Mouse (Mus musculus) cerebellum, adult 8-10 months (tissue): ENCODE measurements around the gene Knl1.
A peak's percentile ranks its signal among the peaks of the same experiment; 100 is the strongest.

ENCODE experiments used
- DNase-seq: peaks from one replicate; pipeline ENCODE4 v3.0.0; 2022

Gene Knl1

DNA sequence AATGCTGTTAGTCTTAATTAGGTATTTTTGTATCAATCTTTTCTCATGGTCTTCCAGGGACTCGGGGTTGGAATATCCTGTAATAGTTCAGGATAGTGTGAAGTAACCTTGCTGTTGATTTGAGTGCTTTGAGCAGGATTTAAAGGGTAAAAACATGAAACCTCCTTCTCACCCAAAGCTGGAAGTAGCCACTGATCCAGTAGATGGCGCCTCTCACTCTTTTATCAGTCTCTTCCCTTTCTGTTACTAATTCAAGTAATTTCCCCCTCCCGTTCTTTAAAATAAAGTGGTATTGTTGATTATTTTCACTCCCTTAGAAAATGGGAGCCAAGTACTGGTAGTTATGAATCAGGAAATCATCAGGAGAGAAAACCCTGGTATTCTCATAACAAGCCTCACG is 6.0 kb upstream of the Knl1 start:
- DNase-seq, result no peak

DNA sequence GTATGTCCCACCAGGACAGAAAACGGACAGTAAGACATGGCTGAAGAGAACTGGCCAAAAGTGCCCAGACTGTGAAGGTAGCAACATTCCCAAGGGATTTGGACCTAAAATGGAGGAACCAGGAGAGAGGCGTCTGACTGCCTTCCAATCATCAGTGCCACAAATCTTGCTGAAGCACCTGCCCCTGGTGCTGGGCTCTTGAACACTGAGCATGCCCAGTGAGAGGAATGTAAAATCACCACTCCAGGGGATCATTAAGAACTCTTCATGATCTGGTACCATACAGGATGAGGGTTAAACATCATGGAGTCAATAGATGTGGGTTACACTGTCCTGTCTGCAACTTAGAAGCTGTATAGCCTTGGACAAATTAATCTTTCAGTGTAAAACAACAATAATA is 1.8 kb upstream of the Knl1 start:
- no peak for DNase-seq

DNA sequence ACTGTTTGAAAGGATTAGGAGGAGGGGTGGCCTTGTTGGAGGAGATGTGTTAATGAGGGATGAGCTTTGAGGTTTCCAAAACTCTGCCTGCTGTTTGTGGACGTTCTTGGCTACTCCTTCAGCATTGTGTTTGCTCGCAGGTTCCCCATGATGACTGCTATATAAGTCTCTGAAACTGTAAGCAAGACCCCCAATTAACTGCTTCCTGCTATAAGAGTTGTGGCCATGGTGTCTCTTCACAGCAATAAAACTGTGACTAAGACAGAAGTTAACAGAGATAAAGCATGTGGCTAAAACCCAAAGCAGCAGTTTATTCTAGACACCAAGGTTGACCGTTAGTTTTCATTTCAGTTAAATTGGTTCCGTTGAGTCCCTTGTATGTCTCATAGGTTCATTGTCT is 930 bp downstream of the Knl1 start:
- no peak for DNase-seq

DNA sequence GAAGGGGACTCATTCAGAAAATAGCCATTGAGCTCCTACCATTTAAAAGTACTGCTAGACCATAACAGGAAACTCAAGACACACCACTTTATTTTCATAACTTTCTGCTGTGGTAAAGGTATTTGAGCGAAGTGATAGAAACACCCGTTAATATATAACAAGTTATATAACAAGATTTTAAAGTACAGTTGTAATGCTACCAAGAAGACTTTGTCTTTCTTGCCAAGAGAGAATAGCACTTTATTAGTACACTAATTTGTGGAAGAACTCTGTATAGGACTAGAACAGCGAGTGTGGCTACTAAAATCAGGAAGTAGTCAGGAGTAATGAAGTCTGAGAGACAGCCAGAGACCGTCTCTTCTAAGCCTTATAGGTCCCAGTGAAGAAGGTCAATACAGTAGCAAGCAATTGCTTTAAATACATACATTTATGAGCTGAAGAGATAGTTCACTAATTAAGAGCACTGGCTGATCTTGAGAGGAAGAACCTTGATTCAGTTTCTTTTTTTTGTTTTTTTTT is 3.3 kb downstream of the Knl1 start:
- DNase-seq, result no peak

DNA sequence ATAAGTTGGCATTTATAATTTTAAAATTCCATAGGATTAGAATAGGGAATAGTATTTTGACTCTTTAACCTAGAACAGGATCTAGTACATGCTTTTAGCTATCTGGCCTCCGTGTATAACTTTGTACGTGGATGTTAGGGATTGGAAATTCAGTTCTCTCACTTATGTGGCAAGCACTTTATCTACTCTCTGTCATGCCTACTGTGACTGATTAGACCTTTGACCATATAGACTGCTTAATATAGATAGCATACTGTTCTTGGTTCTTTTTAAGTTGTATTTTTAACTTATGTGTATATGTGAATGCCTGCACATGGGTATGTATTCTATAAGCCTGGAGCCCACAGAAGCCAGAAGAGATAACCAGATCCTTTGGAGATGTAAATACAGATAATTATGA is 13.2 kb downstream of the Knl1 start:
- DNase-seq, result no peak

DNA sequence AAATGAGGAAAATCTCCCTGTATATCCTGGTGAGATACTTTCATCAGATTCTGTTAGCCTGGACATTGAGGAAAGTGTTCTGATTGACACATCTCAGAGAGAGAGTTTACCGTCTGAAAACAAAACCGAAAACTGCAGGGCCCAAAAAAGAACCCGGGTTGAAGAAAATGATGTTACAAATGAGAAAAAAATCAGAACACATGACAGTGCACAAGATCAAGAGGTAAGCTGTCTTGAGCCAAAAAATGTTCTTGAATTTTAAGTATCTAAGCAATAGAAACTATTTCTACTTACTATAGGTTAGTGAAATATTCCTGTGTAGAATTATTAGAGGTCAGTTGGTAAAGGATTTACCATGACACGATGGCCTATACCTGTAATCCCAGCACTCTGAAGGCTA is 25.5 kb downstream of the Knl1 start:
- no peak for DNase-seq

DNA sequence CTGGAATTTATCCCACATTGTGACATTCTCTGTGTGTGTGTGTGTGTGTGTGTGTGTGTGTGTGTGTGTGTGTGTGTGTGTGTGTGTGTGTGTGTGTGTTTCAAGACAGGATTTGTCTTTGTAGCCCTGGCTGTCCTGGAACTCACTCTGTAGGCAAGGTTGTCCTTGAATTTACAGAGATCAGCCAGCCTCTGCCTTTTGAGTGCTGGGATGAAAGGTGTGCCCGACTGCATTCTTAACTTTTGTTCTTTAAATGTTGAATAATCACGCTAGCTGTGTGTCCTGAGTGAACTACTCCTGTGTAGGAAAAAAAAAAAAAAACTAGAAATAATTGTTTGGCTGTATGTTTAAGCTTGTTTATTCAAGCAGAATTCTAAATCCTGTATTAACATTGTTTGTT is 39.2 kb downstream of the Knl1 start:
- DNase-seq, result no peak

DNA sequence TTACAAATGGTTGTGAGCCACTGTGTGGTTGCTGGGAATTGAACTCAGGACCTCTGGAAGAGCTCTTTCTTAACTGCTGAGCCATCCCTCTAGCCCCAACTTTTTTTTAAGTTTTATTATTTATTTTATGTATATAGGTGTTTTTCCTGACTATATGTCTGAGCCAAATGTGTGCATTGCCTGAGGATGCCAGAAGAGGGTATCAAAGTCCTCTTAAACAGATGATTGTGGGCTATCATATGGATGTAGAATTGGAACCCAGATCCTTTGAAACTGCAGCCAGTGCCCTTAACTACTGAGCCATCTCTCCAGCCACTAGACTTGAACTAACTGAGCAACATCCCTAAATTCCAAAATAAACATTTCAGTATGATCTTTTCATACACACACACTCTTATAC is 54.6 kb downstream of the Knl1 start:
- DNase-seq, result no peak

DNA sequence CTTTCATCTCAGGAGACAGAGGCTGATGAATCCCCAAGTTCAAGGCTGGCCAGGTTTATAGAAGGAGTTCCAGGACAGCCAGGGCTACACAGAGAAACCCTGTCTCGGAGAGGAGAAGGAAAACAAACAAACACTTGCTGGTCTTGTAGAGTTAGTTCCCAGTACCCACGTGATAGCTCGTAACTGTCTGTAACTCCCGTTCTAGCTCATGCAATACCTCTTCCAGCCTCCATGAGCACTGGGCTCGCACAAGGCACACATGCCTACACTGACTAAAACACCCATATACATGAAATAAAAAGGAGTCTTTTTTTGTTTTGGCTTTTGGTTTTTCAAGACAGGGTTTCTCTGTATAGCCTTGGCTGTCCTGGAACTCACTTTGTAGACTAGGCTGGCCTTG is 59.7 kb downstream of the Knl1 start:
- no peak for DNase-seq

DNA sequence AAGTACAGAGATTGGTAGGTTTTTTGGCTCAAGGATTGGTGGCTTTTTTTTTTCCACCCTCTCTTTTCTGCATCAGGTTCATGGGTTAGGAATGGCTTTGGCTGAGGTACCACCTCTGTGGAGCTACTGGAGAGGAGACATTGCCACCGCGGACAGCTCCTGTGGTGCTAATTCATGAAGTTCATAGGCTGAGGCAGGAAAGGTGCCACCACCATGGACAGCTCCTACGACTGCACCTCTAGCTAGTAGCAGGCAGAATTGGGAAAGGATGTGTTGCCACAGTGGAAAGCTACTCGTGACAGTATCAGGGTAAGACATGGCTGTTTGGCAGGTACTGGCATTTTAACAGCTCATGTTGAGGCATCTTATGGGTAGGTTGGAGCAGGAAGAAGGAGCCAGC is 61.6 kb downstream of the Knl1 start:
- DNase-seq, result no peak

DNA sequence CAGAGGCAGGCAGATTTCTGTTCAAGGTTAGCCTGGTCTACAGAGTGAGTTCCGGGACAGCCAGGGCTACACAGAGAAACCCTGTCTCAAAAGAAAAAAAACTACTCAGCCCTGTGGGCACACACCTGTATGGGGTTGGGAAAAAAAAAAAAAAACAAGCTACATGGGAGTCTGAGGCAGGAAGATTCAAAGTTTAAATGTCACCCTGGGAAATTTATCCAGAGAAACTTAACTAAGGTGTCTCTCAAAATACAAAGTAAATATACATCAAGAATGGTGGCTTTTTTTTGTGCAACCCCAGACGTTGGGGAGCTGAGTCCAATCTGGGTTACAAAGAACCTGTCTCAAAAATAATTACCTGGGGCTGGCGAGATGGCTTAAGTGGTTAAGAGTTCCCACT is 64.1 kb downstream of the Knl1 start:
- DNase-seq, result no peak

DNA sequence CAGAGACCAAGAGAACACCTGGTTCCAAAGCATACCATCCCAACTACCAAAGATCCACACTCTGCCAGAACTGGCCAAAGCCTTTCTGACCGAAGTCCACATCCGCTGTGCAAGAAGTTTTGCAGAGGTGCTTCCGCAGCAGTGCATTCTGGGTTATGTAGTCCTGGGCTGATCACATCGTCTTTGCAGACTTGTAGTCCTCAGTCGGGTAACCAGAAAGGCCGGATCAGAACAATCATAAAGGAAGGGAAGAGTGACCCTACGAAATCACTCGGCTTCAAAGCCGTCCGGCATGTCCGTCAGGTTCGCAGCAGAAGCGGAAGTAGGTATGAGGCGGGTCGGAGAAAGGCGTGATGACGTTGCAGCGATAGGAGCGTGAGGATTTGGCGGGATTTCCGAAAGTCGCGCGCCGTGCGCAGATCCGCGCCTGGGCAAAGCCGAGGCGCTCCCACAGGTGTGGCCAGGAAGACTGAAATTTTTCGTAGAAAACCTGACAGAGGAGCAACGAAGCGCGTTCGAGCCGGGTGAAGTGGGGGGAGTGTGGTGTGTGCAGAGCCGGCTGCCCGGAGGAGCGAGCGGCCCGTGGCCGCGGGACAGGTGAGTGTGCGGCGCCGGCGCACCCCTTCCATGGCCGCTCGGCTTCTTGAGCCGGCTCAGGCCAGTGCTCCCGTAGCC is 65.7 kb downstream of the Knl1 start, which contains the start of gene Rad51:
Gene Rad51, plus strand, starts transcription at position 356 of the 675 bp plus-strand sequence.
- DNase-seq, result peak; percentile 85

DNA sequence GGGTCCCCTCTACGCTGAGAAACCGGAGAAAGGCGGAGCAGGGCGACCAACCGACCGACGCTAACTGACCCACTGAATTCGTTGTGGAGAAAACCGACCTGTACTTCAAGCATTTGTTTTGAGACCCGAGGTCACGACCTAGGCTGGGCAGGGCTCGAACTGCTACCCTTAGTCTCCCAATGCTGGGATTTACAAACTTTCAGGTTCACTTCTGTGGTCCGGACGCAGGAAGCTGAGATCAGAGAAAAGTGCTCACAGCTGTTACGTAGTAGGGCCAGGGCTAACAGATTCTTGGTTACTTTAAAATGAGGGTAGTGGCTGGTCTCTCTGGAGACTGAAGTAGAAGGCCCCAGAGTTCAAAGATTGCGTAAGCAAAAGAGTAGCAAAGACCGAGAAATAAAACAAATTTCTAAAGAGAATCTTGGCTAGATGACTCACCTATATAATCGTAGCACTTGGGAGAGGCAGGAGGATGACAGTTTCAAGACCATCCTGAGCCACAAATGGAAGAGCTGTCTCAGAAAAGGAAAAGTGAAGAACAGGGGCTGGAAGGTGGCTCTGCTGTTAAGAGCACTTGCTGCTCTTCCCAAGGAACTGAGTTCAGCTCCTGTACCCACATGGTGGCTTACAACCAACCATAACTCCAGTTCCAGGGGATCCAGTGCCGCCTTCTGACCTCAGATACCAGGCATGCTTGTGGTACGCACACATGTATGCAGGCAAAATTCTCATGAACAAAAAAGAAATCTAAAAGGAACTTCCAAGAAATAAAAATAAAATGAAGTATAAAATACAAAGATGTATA is 66.4 kb downstream of the Knl1 start:
- no peak for DNase-seq

DNA sequence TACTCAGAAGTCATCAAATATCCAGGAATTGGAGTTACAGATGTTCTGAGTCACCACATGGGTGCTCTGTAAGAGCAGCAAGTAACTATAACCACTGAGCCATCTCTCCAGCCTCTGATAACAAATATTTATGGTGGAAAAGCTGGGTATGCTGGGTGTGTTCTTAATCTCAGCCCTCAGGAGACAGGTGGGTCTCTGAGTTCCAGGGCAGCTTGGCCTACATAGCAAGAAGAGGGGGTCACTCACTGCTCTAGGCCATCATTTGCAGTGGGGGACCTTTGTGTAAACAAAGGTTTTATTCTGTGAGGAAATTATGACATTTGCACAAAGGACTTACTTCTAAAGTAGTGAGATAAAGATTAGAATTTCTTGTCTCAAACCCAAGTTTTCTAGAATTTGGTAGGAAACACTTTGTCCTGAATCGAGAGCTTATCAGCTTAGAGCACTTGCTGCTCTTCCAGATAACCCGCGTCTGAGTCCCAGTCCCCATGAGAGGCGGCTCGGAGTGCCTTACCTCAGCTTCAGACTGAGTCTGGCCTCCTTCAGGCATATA is 89.5 kb downstream of the Knl1 start:
- DNase-seq, result no peak

DNA sequence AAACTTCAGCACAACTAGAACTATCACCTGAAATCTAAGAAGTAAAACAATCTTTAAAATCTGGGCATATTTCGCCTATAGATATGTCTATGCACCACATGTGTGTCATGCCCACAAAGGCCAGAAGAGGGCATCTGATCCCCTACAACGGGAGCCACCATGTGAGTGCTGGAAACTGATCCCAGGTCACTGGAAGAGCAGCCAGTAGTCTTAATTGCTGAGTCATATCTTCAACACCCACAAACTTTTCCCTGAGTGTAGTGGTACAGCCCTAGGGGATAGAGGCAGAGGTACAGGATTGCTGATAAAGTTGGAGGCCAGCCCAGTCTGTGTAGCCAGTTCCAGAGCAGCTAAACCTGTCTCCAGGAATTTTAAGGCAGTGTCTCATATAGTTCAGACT is 98.3 kb downstream of the Knl1 start:
- DNase-seq, result no peak

DNA sequence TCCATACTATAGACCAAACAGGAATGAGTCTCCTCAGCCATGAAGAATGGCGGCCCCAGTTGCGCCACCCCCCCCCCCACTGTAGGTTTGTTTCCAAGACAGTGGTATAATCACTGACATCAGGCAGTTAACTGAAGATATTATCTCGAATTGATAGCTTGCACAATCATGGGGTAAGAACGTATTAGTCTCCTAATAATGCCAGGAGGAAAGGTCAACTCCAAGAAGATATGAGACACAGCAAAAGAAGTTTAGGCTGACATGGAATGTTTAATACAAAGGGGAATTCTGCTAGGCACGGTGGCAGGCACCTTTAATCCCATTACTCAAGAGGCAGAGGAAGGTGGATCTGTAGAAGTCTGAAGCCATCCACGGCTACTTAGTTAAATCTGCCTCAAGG is 99.5 kb downstream of the Knl1 start:
- no peak for DNase-seq

DNA sequence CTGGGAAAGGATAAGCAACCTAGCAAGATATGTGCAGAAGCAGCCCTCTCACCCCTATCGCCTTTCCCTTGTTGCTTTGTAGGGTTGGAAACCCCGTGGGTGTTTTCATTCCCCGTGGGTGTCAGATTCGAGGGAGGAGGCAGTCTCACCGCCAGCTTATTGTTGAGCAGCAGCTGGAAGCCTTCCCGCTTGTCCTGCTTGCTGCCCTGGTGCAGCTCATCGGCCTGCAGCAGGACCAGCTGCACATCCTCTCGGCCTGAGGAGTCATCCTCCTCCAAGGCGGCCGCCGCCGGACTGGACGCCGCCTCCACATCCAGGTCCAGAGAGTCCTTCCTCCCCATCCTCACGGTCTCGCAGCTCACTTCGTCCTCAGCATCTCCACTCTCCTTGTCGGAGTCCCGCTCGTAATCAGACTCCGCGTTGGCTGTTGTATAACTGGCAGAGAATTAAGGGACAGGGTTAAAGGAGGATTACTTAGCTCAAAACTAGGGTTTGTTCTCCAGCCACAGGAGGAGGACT is 100.3 kb downstream of the Knl1 start:
- DNase-seq, result no peak

DNA sequence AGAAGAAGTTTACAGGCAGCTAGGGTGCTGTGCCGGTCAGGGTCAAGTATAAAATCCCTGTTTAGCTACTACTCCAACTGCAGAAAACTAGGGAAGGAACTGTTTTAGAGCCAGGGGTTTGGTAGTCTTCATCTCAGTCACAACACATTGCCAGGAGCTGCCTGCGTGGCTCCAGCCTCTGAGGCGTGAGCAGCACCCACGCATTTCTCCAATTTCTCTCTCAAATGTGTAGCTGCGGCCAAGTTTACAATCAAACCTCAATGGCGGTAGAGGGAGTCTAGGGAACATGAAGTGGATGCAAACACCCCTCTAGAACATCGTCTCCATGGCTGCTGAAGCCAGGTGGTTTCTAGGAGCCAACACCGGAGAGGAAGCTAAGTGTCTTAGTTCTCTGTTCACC is 100.9 kb downstream of the Knl1 start:
- no peak for DNase-seq

DNA sequence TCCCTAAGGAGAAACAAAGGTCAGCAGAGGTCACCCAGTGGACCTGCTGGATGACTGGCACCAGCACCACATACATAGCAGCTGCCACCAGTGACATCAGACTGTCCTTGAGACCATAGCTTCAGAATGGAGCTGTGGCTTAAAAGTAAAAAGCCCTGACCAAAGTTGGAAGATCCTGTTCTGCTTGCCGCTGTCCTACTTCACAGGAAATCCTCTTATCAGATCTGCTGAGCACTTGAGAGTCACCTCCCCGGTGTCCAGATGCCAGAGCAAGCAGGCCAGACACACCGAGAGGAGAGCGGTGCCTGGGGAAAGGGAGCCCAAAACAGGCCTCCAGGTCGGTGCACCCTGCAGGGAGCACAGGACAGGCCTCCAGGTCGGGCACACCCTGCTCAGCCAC is 105.3 kb downstream of the Knl1 start:
- DNase-seq, result no peak

DNA sequence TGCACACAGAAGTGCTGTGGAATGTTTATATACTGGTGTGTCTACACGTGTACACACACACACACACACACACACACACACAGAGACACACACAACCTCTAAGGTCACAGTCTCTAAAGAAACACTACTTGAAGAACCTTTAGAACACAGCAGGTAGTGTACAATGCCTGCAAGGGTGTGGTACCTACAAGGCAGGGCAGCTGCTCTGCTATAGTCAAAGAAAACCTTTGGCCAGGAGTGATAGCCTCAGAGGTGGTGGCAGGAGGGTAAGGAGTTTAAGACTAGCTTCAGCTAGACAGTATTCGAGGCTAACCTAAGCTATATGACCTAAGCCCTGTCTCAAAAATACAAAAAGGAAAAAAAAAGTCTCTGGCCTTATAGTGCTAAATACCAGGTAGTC is 107.8 kb downstream of the Knl1 start:
- DNase-seq, result no peak
